In genomic region chr19:46309651-46310305, GRCm38 (mm10) we compare ENCODE assay signal across 10 mouse cellular contexts. TPM values are rescaled to one million over a fixed set of nuclear protein-coding genes. Genes with fewer than 3 reads are reported as not detected.
A peak's percentile ranks its signal among the peaks of the same experiment; 100 is the strongest.
DNase-seq lines count a peak whose midpoint lies in the region; ATAC-seq and TF ChIP-seq lines count a peak whose summit lies in the region.
"Had no signal": no experiment of that assay in that cellular context is flagged by ENCODE, and none has a peak within 500 bp of the region (broad histone marks: within the 10 kb centered on the region; RNA-seq: fewer than 3 reads in every experiment).

No protein-coding gene starts in this region.

- no peak overlapping the region for H3K4me2 ChIP-seq in heart, embryonic 12.5 days
- no peak overlapping the region for H3K4me2 ChIP-seq in midbrain, embryonic 16.5 days (ENCODE audit: low read length)
- no peak overlapping the region for H3K4me2 ChIP-seq in midbrain, postnatal 0 days (ENCODE audit: low read depth, low read length, poor library complexity, severe bottlenecking)
- H3K4me2 ChIP-seq in forebrain, postnatal 0 days (ENCODE audit: low read depth): no peak overlapping the region

- H3K9me3 ChIP-seq in heart, embryonic 12.5 days (replicated peaks): no peaks in the 10 kb centered on the region
- H3K9me3 ChIP-seq in midbrain, embryonic 16.5 days (replicated peaks; ENCODE audit: control insufficient read depth, low read length, poor library complexity, severe bottlenecking): no peaks in the 10 kb centered on the region
- H3K9me3 ChIP-seq in midbrain, postnatal 0 days (ENCODE audit: low read length): no peaks in the 10 kb centered on the region
- no peaks in the 10 kb centered on the region for H3K9me3 ChIP-seq in embryonic facial prominence, embryonic 10.5 days
- no peaks in the 10 kb centered on the region for H3K9me3 ChIP-seq in forebrain, postnatal 0 days (ENCODE audit: low read length)
- H3K9me3 ChIP-seq: intestine, embryonic 15.5 days; midbrain, embryonic 12.5 days had no signal

- TF ChIP-seq CTCF in midbrain, postnatal 0 days (IDR thresholded peaks at IDR 0.05): no peak
- TF ChIP-seq CTCF in forebrain, postnatal 0 days (IDR thresholded peaks at IDR 0.05; ENCODE audit: low read depth): no peak

- H3K9ac ChIP-seq in heart, embryonic 12.5 days: no peak overlapping the region
- no peak overlapping the region for H3K9ac ChIP-seq in midbrain, embryonic 16.5 days (ENCODE audit: low read depth, low read length)
- no peak overlapping the region for H3K9ac ChIP-seq in midbrain, postnatal 0 days (replicated peaks; ENCODE audit: low read length, poor library complexity, severe bottlenecking)
- H3K9ac ChIP-seq in forebrain, postnatal 0 days: no peak overlapping the region

- WGBS in heart, embryonic 12.5 days: 74% methylated on average over 21 of the region's 21 CpGs
- WGBS in midbrain, embryonic 16.5 days: 81% methylated on average over 21 of the region's 21 CpGs
- 84% methylated on average over 21 of the region's 21 CpGs for WGBS in midbrain, postnatal 0 days
- WGBS in embryonic facial prominence, embryonic 10.5 days: 79% methylated on average over 21 of the region's 21 CpGs
- WGBS in forebrain, postnatal 0 days: 85% methylated on average over 21 of the region's 21 CpGs

- no peak overlapping the region for H3K27ac ChIP-seq in heart, embryonic 12.5 days (ENCODE audit: poor library complexity, severe bottlenecking)
- no peak overlapping the region for H3K27ac ChIP-seq in midbrain, embryonic 16.5 days (ENCODE audit: low read length)
- no peak overlapping the region for H3K27ac ChIP-seq in midbrain, postnatal 0 days (ENCODE audit: low read depth, low read length)
- no peak overlapping the region for H3K27ac ChIP-seq in embryonic facial prominence, embryonic 10.5 days (replicated peaks)
- H3K27ac ChIP-seq in forebrain, postnatal 0 days (ENCODE audit: low read depth, low read length): no peak overlapping the region
- H3K27ac ChIP-seq: intestine, embryonic 15.5 days; midbrain, embryonic 12.5 days had no signal

- H3K4me3 ChIP-seq in heart, embryonic 12.5 days: no peak overlapping the region
- no peak overlapping the region for H3K4me3 ChIP-seq in midbrain, embryonic 16.5 days (ENCODE audit: low read depth, low read length)
- H3K4me3 ChIP-seq in midbrain, postnatal 0 days (ENCODE audit: low read depth, low read length): no peak overlapping the region
- H3K4me3 ChIP-seq in embryonic facial prominence, embryonic 10.5 days: no peak overlapping the region
- no peak overlapping the region for H3K4me3 ChIP-seq in forebrain, postnatal 0 days (ENCODE audit: low read depth, low read length)

- DNase-seq in heart, postnatal 4 days: peak; percentile 6
- no peak for DNase-seq in midbrain, postnatal 0 days (ENCODE audit: low spot score)
- peak; percentile 63 for DNase-seq in cerebellum, adult 11-12 months
- DNase-seq in embryonic facial prominence, embryonic 10.5 days (ENCODE audit: low spot score): peak; percentile 6
- DNase-seq in forebrain, postnatal 0 days: no peak

- peaks cover 71% of the 10 kb centered on the region for H3K27me3 ChIP-seq in heart, embryonic 12.5 days (replicated peaks)
- peaks cover 33% of the 10 kb centered on the region for H3K27me3 ChIP-seq in midbrain, embryonic 16.5 days (ENCODE audit: control insufficient read depth, insufficient read depth, low read depth, low read length)
- H3K27me3 ChIP-seq in midbrain, postnatal 0 days (ENCODE audit: insufficient read depth, low read length): peaks cover 8% of the 10 kb centered on the region; the same call in 1 of the 2 replicates
- peaks cover 86% of the 10 kb centered on the region for H3K27me3 ChIP-seq in embryonic facial prominence, embryonic 10.5 days (replicated peaks; ENCODE audit: low read depth, poor library complexity, severe bottlenecking)
- H3K27me3 ChIP-seq in forebrain, postnatal 0 days (ENCODE audit: insufficient read depth, low read length): peaks cover 7% of the 10 kb centered on the region

- ATAC-seq in heart, embryonic 12.5 days (ENCODE audit: insufficient number of reproducible peaks, low FRiP score): no peak
- ATAC-seq in midbrain, embryonic 16.5 days: peak; percentile 10; the same call in 1 of the 2 replicates
- ATAC-seq in midbrain, postnatal 0 days (ENCODE audit: low FRiP score): no peak
- ATAC-seq in erythroblast, adult 5-6 weeks (replicated peaks; ENCODE audit: low FRiP score, poor library complexity, severe bottlenecking): no peak
- no peak for ATAC-seq in forebrain, postnatal 0 days

- peaks cover 27% of the 10 kb centered on the region for H3K4me1 ChIP-seq in heart, embryonic 12.5 days (replicated peaks)
- peaks cover 16% of the 10 kb centered on the region for H3K4me1 ChIP-seq in midbrain, embryonic 16.5 days (ENCODE audit: control insufficient read depth, insufficient read depth, low read length)
- H3K4me1 ChIP-seq in midbrain, postnatal 0 days (ENCODE audit: insufficient read depth, low read length): no peaks in the 10 kb centered on the region
- H3K4me1 ChIP-seq in embryonic facial prominence, embryonic 10.5 days: peaks cover 38% of the 10 kb centered on the region
- no peaks in the 10 kb centered on the region for H3K4me1 ChIP-seq in forebrain, postnatal 0 days (ENCODE audit: insufficient read depth)

- H3K36me3 ChIP-seq in heart, embryonic 12.5 days: peaks cover 44% of the 10 kb centered on the region
- H3K36me3 ChIP-seq in midbrain, embryonic 16.5 days (ENCODE audit: control insufficient read depth, insufficient read depth, low read length): peaks cover 16% of the 10 kb centered on the region
- H3K36me3 ChIP-seq in midbrain, postnatal 0 days (ENCODE audit: insufficient read depth, low read length): peaks cover 40% of the 10 kb centered on the region
- H3K36me3 ChIP-seq in embryonic facial prominence, embryonic 10.5 days (replicated peaks): peaks cover 27% of the 10 kb centered on the region
- H3K36me3 ChIP-seq in forebrain, postnatal 0 days (ENCODE audit: insufficient read depth): peaks cover 36% of the 10 kb centered on the region
- H3K36me3 ChIP-seq: midbrain, embryonic 12.5 days had no signal

RNA-seq across cellular contexts. Expression of gene Nfkb2, which starts 5.7 kb away (rescaled TPM):
- total RNA-seq in heart, postnatal 4 days (2021): 10 to 100 TPM; 15.1 to 15.2 TPM
- polyA plus RNA-seq in heart, embryonic 12.5 days (2016; fragmentation: Nextera tagmentation; extraction: Ambion mirVana): 7.2 and 7.6 TPM in 2 replicates
- 1.3 and 1.5 TPM in 2 replicates for polyA plus RNA-seq in midbrain, embryonic 16.5 days (2015; fragmentation: Nextera tagmentation; extraction: Ambion mirVana)
- total RNA-seq in midbrain, postnatal 0 days (2014; rRNA removed): 3.1 and 4.5 TPM in 2 replicates
- 2.3 and 2.4 TPM in 2 replicates for polyA plus RNA-seq in midbrain, postnatal 0 days (2015; fragmentation: Nextera tagmentation; extraction: Ambion mirVana)
- polyA plus RNA-seq in embryonic facial prominence, embryonic 10.5 days (2016; fragmentation: Nextera tagmentation; extraction: Ambion mirVana): 5.6 and 5.7 TPM in 2 replicates
- total RNA-seq in erythroblast, adult 5-6 weeks (2015; ENCODE audit: low replicate concordance): 0.96 and 1.0 TPM in 2 replicates
- total RNA-seq in erythroblast, adult 5-6 weeks (2017; ENCODE audit: low replicate concordance): 2.8 and 3.1 TPM in 2 replicates
- 2.2 TPM in 2 replicates for total RNA-seq in forebrain, postnatal 0 days (2014; rRNA removed)
- 1.2 and 1.3 TPM in 2 replicates for polyA plus RNA-seq in forebrain, postnatal 0 days (2015; fragmentation: Nextera tagmentation; extraction: Ambion mirVana)

RNA-seq across cellular contexts. Expression of gene Psd, which starts 17.2 kb away (rescaled TPM):
- 1 to 10 TPM; 1.7 to 2.1 TPM for total RNA-seq in heart, postnatal 4 days (2021)
- 12.0 and 13.4 TPM in 2 replicates for polyA plus RNA-seq in heart, embryonic 12.5 days (2016; fragmentation: Nextera tagmentation; extraction: Ambion mirVana)
- 129 and 146 TPM in 2 replicates for polyA plus RNA-seq in midbrain, embryonic 16.5 days (2015; fragmentation: Nextera tagmentation; extraction: Ambion mirVana)
- 471 and 481 TPM in 2 replicates for total RNA-seq in midbrain, postnatal 0 days (2014; rRNA removed)
- polyA plus RNA-seq in midbrain, postnatal 0 days (2015; fragmentation: Nextera tagmentation; extraction: Ambion mirVana): 179 and 185 TPM in 2 replicates
- 2.5 and 3.5 TPM in 2 replicates for polyA plus RNA-seq in embryonic facial prominence, embryonic 10.5 days (2016; fragmentation: Nextera tagmentation; extraction: Ambion mirVana)
- 0.63 TPM in 1 of 2 replicates, not detected in the other for total RNA-seq in erythroblast, adult 5-6 weeks (2015; ENCODE audit: low replicate concordance)
- total RNA-seq in erythroblast, adult 5-6 weeks (2017; ENCODE audit: low replicate concordance): 0.70 TPM in 1 of 2 replicates, not detected in the other
- total RNA-seq in forebrain, postnatal 0 days (2014; rRNA removed): 395 and 483 TPM in 2 replicates
- polyA plus RNA-seq in forebrain, postnatal 0 days (2015; fragmentation: Nextera tagmentation; extraction: Ambion mirVana): 158 and 178 TPM in 2 replicates

RNA-seq across cellular contexts. Expression of gene Fbxl15, which starts 18.2 kb away (rescaled TPM):
- 1 to 10 TPM; 5.5 to 7.2 TPM for total RNA-seq in heart, postnatal 4 days (2021)
- 9.9 and 10.0 TPM in 2 replicates for polyA plus RNA-seq in heart, embryonic 12.5 days (2016; fragmentation: Nextera tagmentation; extraction: Ambion mirVana)
- polyA plus RNA-seq in midbrain, embryonic 16.5 days (2015; fragmentation: Nextera tagmentation; extraction: Ambion mirVana): 49.5 and 51.3 TPM in 2 replicates
- 48.3 and 57.8 TPM in 2 replicates for total RNA-seq in midbrain, postnatal 0 days (2014; rRNA removed)
- 55.2 and 56.8 TPM in 2 replicates for polyA plus RNA-seq in midbrain, postnatal 0 days (2015; fragmentation: Nextera tagmentation; extraction: Ambion mirVana)
- polyA plus RNA-seq in embryonic facial prominence, embryonic 10.5 days (2016; fragmentation: Nextera tagmentation; extraction: Ambion mirVana): 17.1 and 17.2 TPM in 2 replicates
- not detected in 2 replicates for total RNA-seq in erythroblast, adult 5-6 weeks (2015; ENCODE audit: low replicate concordance)
- total RNA-seq in erythroblast, adult 5-6 weeks (2017; ENCODE audit: low replicate concordance): not detected in 2 replicates
- 37.2 and 54.8 TPM in 2 replicates for total RNA-seq in forebrain, postnatal 0 days (2014; rRNA removed)
- polyA plus RNA-seq in forebrain, postnatal 0 days (2015; fragmentation: Nextera tagmentation; extraction: Ambion mirVana): 50.3 and 59.1 TPM in 2 replicates

RNA-seq across cellular contexts. Expression of gene Cuedc2, which starts 28.7 kb away (rescaled TPM):
- 100 to 1,000 TPM in 1 of 2 experiments, 10 to 100 TPM in 1; 98.8 to 108 TPM for total RNA-seq in heart, postnatal 4 days (2021)
- polyA plus RNA-seq in heart, embryonic 12.5 days (2016; fragmentation: Nextera tagmentation; extraction: Ambion mirVana): 97.7 and 116 TPM in 2 replicates
- 313 and 332 TPM in 2 replicates for polyA plus RNA-seq in midbrain, embryonic 16.5 days (2015; fragmentation: Nextera tagmentation; extraction: Ambion mirVana)
- total RNA-seq in midbrain, postnatal 0 days (2014; rRNA removed): 157 and 177 TPM in 2 replicates
- 314 and 337 TPM in 2 replicates for polyA plus RNA-seq in midbrain, postnatal 0 days (2015; fragmentation: Nextera tagmentation; extraction: Ambion mirVana)
- 204 and 208 TPM in 2 replicates for polyA plus RNA-seq in embryonic facial prominence, embryonic 10.5 days (2016; fragmentation: Nextera tagmentation; extraction: Ambion mirVana)
- 8.1 and 8.4 TPM in 2 replicates for total RNA-seq in erythroblast, adult 5-6 weeks (2015; ENCODE audit: low replicate concordance)
- total RNA-seq in erythroblast, adult 5-6 weeks (2017; ENCODE audit: low replicate concordance): 23.6 and 39.4 TPM in 2 replicates
- 214 and 275 TPM in 2 replicates for total RNA-seq in forebrain, postnatal 0 days (2014; rRNA removed)
- polyA plus RNA-seq in forebrain, postnatal 0 days (2015; fragmentation: Nextera tagmentation; extraction: Ambion mirVana): 388 and 443 TPM in 2 replicates

RNA-seq across cellular contexts. Expression of gene Mfsd13a, which starts 31.1 kb away (rescaled TPM):
- total RNA-seq in heart, postnatal 4 days (2021): 1 to 10 TPM; 3.1 to 4.2 TPM
- 4.3 and 4.4 TPM in 2 replicates for polyA plus RNA-seq in heart, embryonic 12.5 days (2016; fragmentation: Nextera tagmentation; extraction: Ambion mirVana)
- polyA plus RNA-seq in midbrain, embryonic 16.5 days (2015; fragmentation: Nextera tagmentation; extraction: Ambion mirVana): 10.7 and 11.8 TPM in 2 replicates
- total RNA-seq in midbrain, postnatal 0 days (2014; rRNA removed): 7.2 and 19.2 TPM in 2 replicates
- polyA plus RNA-seq in midbrain, postnatal 0 days (2015; fragmentation: Nextera tagmentation; extraction: Ambion mirVana): 10.6 and 11.4 TPM in 2 replicates
- polyA plus RNA-seq in embryonic facial prominence, embryonic 10.5 days (2016; fragmentation: Nextera tagmentation; extraction: Ambion mirVana): 8.0 and 8.4 TPM in 2 replicates
- 5.4 and 9.6 TPM in 2 replicates for total RNA-seq in erythroblast, adult 5-6 weeks (2015; ENCODE audit: low replicate concordance)
- 1.4 and 1.8 TPM in 2 replicates for total RNA-seq in erythroblast, adult 5-6 weeks (2017; ENCODE audit: low replicate concordance)
- total RNA-seq in forebrain, postnatal 0 days (2014; rRNA removed): 4.1 and 5.3 TPM in 2 replicates
- 11.5 and 14.1 TPM in 2 replicates for polyA plus RNA-seq in forebrain, postnatal 0 days (2015; fragmentation: Nextera tagmentation; extraction: Ambion mirVana)

Comparison
In these comparisons a context has a peak if more than half of its experiments do, and no peak if none do; other contexts are left out.
1. DNase-seq: peak in heart, postnatal 4 days (single experiment), cerebellum, adult 11-12 months (single experiment) and embryonic facial prominence, embryonic 10.5 days (single experiment); none in midbrain, postnatal 0 days (single experiment) and forebrain, postnatal 0 days (single experiment).